Mouse (Mus musculus) kidney, adult 2 months (tissue): ENCODE data around the gene Cyp2d40.
"Not testable (repeated sequence)": the region's sequence is repeated elsewhere in the genome, so short reads cannot be mapped to it uniquely, and the experiment has no call there.

Experiments used
- CTCF ChIP-seq: fragments of 200-500 bp; conservative IDR thresholded peaks from 2 replicates; pipeline ENCODE4 v1.5.1; 2011; ENCODE audit warnings: low read depth, mild to moderate bottlenecking, control low read depth, low read length, moderate library complexity, mixed read lengths; ENCODE audit not compliant: insufficient read depth, insufficient read length
- POLR2A ChIP-seq: fragments of 200-500 bp; IDR thresholded peaks from one replicate; pipeline ENCODE4 v1.6.1; 2011; ENCODE audit warnings: low read depth, low read length, control low read depth

DNA sequence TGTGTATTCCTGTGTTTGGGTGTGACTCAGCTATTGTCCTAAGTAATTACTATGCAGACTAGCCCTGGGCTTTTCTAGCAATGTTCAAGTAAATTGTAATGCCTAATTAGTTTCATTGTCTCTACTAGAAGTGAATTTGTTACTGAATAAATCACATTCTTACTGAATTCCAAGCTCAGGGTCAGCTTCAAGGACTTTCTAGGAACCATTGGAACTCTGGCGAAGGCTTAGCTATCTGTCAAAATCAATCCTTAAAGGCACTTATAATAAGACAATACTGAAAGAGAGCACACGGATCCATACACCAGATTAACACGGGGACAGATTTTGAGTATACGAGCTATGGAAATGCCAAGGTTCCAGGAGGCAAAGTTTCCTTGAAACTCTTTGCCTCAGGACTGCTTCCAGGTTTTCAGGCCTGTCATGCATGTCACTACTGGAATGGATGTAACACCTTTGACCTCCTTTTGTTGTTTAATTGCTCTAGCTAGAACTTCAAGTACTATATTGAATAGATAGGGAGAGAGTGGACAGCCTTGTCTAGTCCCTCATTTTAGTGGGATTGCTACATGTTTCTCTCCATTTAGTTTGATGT lies 30.6 kb downstream of the Cyp2d40 start:
- TF ChIP-seq CTCF, POLR2A: not testable (repeated sequence)
